Mouse (Mus musculus): ENCODE measurements around the gene Srrm1.

- no peak for TF ChIP-seq CTCF (conservative IDR thresholded peaks at IDR 0.05; ENCODE audit: insufficient read depth, insufficient read length, low read depth, low read length)
- no peak for TF ChIP-seq POLR2A (IDR thresholded peaks at IDR 0.05; ENCODE audit: low read depth, low read length)
These were observed 44.4 kb upstream of the Srrm1 start for GRCm38 (mm10) chr4:135397551-135397950.

Measured in kidney, adult 2 months (tissue).